Mouse (Mus musculus): ENCODE results near the gene Zyx.

Zyx gene

GRCm38 (mm10) chr6:42395960-42396809 lies 46.8 kb downstream of the Zyx start:
- DNase-seq (ENCODE audit: low read depth, low spot score): no peak

DNA sequence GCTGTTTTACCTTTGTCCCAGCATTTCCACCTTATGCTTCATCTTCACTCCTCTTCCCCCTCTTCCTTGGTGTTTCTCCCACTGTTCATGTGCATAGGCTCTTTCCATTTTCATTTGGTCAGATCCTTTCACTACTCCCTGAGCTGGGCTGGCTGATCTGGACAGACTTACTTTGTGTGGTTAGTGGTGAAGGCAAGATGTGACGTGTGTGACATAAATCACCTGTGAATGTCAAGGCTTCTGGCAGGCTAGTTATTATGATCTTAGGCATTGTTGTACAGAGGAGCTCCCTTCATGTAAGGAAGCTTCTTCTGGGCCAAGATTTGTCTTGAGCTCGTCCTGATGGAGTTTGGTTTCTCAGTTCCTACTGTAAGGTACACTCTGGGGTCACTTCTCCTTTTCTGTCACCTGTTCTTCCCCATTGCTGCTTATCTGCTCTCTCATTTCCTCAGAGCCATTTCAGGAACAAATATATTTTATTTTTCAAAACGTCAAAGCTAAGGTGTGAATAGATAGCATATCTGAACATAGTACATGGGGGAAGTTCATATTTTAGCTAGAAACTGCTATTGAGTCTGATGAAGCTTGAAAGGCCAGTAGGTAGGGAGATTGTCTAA lies 47.7 kb downstream of the Zyx start:
- DNase-seq (ENCODE audit: low read depth, low spot score): no peak

- no peak for DNase-seq (ENCODE audit: low read depth, low spot score)
Measured at GRCm38 (mm10) chr6:42398285-42398684, 48.9 kb downstream of the Zyx start.

- no peak for DNase-seq (ENCODE audit: low read depth, low spot score)
Measured at GRCm38 (mm10) chr6:42398998-42399397, 49.6 kb downstream of the Zyx start.

GRCm38 (mm10) chr6:42399938-42400337 lies 50.5 kb downstream of the Zyx start, which contains the start of gene Tas2r143:
Tas2r143 (plus strand) TSS chr6:42400238.
- no peak for DNase-seq (ENCODE audit: low read depth, low spot score)

DNA sequence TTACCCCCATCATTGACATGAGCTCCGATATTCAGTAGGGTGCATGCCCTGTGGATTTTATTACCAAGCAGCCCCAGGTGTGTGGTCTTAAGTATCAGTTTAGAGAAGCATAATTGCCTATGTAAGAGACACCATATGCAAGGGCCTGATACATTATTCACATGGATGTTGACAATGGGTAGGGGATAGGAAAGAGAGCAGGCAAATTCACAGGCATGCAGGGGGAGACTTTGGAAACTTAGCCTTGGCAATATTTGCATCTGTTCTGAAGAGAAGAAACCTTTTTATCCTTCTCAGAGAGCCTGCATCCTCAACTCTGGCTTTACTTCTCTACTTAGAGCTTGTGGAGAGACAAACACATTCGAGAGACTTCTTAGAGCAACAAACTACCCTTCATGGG lies 55.7 kb downstream of the Zyx start, which contains the start of gene Tas2r135:
Gene Tas2r135, plus strand, starts transcription at position 301 of the 400 bp plus-strand sequence.
- DNase-seq (ENCODE audit: low read depth, low spot score): no peak

Data from R1 (cell line).